Mouse (Mus musculus) midbrain, embryonic 14.5 days (tissue): ENCODE data around the gene Tssk4. TPM values are rescaled to one million over a fixed set of nuclear protein-coding genes. Genes with fewer than 3 reads are reported as not detected.

Experiments used
- ATAC-seq: fragments of 200-750 bp; cut with Nextera tagmentation; 2 replicates; pipeline ENCODE4 v1.8.0; 2017; ENCODE audit warnings: moderate number of reproducible peaks, moderate library complexity; ENCODE audit not compliant: low FRiP score, low TSS enrichment
- DNase-seq: peaks from one replicate; pipeline ENCODE4 v3.0.0-alpha.2; 2015
- H3K27ac ChIP-seq: fragments of 300-500 bp; sonication (generic); replicated peaks from 2 replicates; pipeline ENCODE4 v1.5.1; 2014; ENCODE audit warnings: mild to moderate bottlenecking, low read depth, low read length, moderate library complexity
- H3K27me3 ChIP-seq: fragments of 300-500 bp; sonication (generic); 2 replicates; pipeline ENCODE4 v1.6.1; 2014; ENCODE audit warnings: low read length, control low read depth, mixed read lengths; ENCODE audit not compliant: control insufficient read depth, insufficient read depth
- H3K36me3 ChIP-seq: fragments of 300-500 bp; sonication (generic); 2 replicates; pipeline ENCODE4 v1.6.1; 2014; ENCODE audit warnings: low read length, control low read depth; ENCODE audit not compliant: control insufficient read depth, insufficient read depth
- H3K4me1 ChIP-seq: fragments of 300-500 bp; sonication (generic); 2 replicates; pipeline ENCODE4 v1.6.1; 2014; ENCODE audit warnings: mild to moderate bottlenecking, antibody characterized with exemption, low read length, control low read depth; ENCODE audit not compliant: control insufficient read depth, insufficient read depth
- H3K4me2 ChIP-seq: fragments of 300-500 bp; sonication (generic); 2 replicates; pipeline ENCODE4 v1.6.1; 2014; ENCODE audit warnings: mild to moderate bottlenecking, low read length, moderate library complexity
- H3K4me3 ChIP-seq: fragments of 300-500 bp; sonication (generic); replicated peaks from 2 replicates; pipeline ENCODE4 v1.5.1; 2014; ENCODE audit warnings: low read depth, low read length
- H3K9ac ChIP-seq: fragments of 300-500 bp; sonication (generic); replicated peaks from 2 replicates; pipeline ENCODE4 v1.6.1; 2014; ENCODE audit warnings: mild to moderate bottlenecking, low read length, moderate library complexity
- H3K9me3 ChIP-seq: fragments of 300-500 bp; sonication (generic); 2 replicates; pipeline ENCODE4 v1.6.1; 2016; ENCODE audit warnings: low read length, control low read depth, mixed read lengths; ENCODE audit not compliant: control insufficient read depth
- WGBS: fragments of 180-500 bp; shearing (Covaris S2); extraction: QIAGEN DNeasy Blood & Tissue Kit; methylation state at CpG from one replicate; pipeline ENCODE4 v1.1.7; 2014; 5-methylcytosine and 5-hydroxymethylcytosine counted together
- polyA plus RNA-seq: library from polyadenylated mRNA; unstranded; fragments of >200 nt; fragmentation: Nextera tagmentation; extraction: Ambion mirVana; gene quantifications from 2 replicates; pipeline ENCODE4 v1.2.1, GENCODE M21; 2014

Tssk4 gene
- polyA plus RNA-seq, 1 experiment from 2014 or later: 0.47 TPM

- DNase-seq: no peak
These were observed 8.0 kb downstream of the Tssk4 start for GRCm38 (mm10) chr14:55658011-55658410.

GRCm38 (mm10) chr14:55659960-55660573 is 10.1 kb downstream of the Tssk4 start, which contains the start of gene Mdp1:
TSS of gene Mdp1 (minus strand) at chr14:55660508.
- DNase-seq (peak; percentile 94), ATAC-seq (peak; percentile 92)
- WGBS: under 1% methylated on average over 39 of the region's 39 CpGs
- H3K9ac ChIP-seq: peak within 1 kb of the TSS; percentile 63
- peak within 1 kb of the TSS; percentile 57 for H3K4me2 ChIP-seq
- H3K27ac ChIP-seq: peak within 1 kb of the TSS; percentile 78
- H3K27me3 ChIP-seq: no peaks in the 10 kb centered on the region
- peaks cover 37% of the 10 kb centered on the region for H3K36me3 ChIP-seq
- no peaks in the 10 kb centered on the region for H3K9me3 ChIP-seq
- peak within 1 kb of the TSS; percentile 64 for H3K4me3 ChIP-seq
- peaks cover 7% of the 10 kb centered on the region; the same call in 1 of the 2 replicates for H3K4me1 ChIP-seq

More at GRCm38 (mm10) chr14:55658011-55658410, 8.0 kb downstream of the Tssk4 start:
- Histone ChIP-seq H3K36me3 (peaks cover 30% of the 10 kb centered on the region), H3K9me3 (no peaks in the 10 kb centered on the region), H3K27me3 (no peaks in the 10 kb centered on the region), H3K27ac (no peak overlapping the region), H3K4me2 (no peak overlapping the region), H3K4me3 (no peak overlapping the region), H3K4me1 (peaks cover 7% of the 10 kb centered on the region; the same call in 1 of the 2 replicates), H3K9ac (no peak overlapping the region)
- WGBS: 95% methylated on average over 5 of the region's 5 CpGs
- ATAC-seq: no peak

GRCm38 (mm10) chr14:55660636-55661035 is 10.7 kb downstream of the Tssk4 start:
- H3K4me3 ChIP-seq: peak overlapping the region; percentile 64
- peaks cover 7% of the 10 kb centered on the region; the same call in 1 of the 2 replicates for H3K4me1 ChIP-seq
- DNase-seq: no peak
- H3K9ac ChIP-seq: no peak overlapping the region
- no peaks in the 10 kb centered on the region for H3K9me3 ChIP-seq
- peaks cover 39% of the 10 kb centered on the region for H3K36me3 ChIP-seq
- no peak overlapping the region for H3K27ac ChIP-seq
- no peaks in the 10 kb centered on the region for H3K27me3 ChIP-seq
- 45% methylated on average over 2 of the region's 2 CpGs for WGBS
- peak overlapping the region; percentile 57 for H3K4me2 ChIP-seq
- peak; percentile 6; the same call in 1 of the 2 replicates for ATAC-seq

GRCm38 (mm10) chr14:55671486-55671832 is 21.5 kb downstream of the Tssk4 start:
- peak; percentile 52; the same call in 1 of the 2 replicates for ATAC-seq
- Histone ChIP-seq H3K36me3 (peaks cover 20% of the 10 kb centered on the region), H3K27me3 (no peaks in the 10 kb centered on the region), H3K4me2 (peak overlapping the region; percentile 97), H3K9me3 (no peaks in the 10 kb centered on the region), H3K4me3 (peak overlapping the region; percentile 51), H3K27ac (peak overlapping the region; percentile 86), H3K4me1 (peaks cover 14% of the 10 kb centered on the region), H3K9ac (peak overlapping the region; percentile 70)
- under 1% methylated on average over 12 of the region's 12 CpGs for WGBS
- DNase-seq: no peak

GRCm38 (mm10) chr14:55671833-55672740 is 22.1 kb downstream of the Tssk4 start, which contains the start of the genes Gmpr2 and Nedd8:
TSS of gene Gmpr2 (plus strand) at chr14:55671941.
TSS of gene Nedd8 (minus strand) at chr14:55672124.
- H3K4me2 ChIP-seq: peak within 1 kb of the TSS; percentile 97
- H3K4me1 ChIP-seq: peaks cover 14% of the 10 kb centered on the region
- H3K9ac ChIP-seq: peak within 1 kb of the TSS; percentile 70
- DNase-seq (peak; percentile 96), ATAC-seq (peak; percentile 97)
- H3K27me3 ChIP-seq: no peaks in the 10 kb centered on the region
- H3K4me3 ChIP-seq: peak within 1 kb of the TSS; percentile 51
- 1% methylated on average over 38 of the region's 38 CpGs for WGBS
- peak within 1 kb of the TSS; percentile 86 for H3K27ac ChIP-seq
- no peaks in the 10 kb centered on the region for H3K9me3 ChIP-seq
- peaks cover 21% of the 10 kb centered on the region for H3K36me3 ChIP-seq

- peaks cover 14% of the 10 kb centered on the region for H3K4me1 ChIP-seq
- H3K4me2 ChIP-seq: peak overlapping the region; percentile 97
- peak overlapping the region; percentile 51 for H3K4me3 ChIP-seq
- peak overlapping the region; percentile 34; the same call in 1 of the 2 replicates for H3K9ac ChIP-seq
- H3K27ac ChIP-seq: no peak overlapping the region
- DNase-seq (no peak), ATAC-seq (no peak)
- H3K36me3 ChIP-seq: peaks cover 27% of the 10 kb centered on the region
- H3K9me3 ChIP-seq: no peaks in the 10 kb centered on the region
- no peaks in the 10 kb centered on the region for H3K27me3 ChIP-seq
- WGBS: 84% methylated on average over 7 of the region's 7 CpGs
These were observed 22.7 kb downstream of the Tssk4 start for GRCm38 (mm10) chr14:55672741-55673060.

- Histone ChIP-seq H3K9me3 (no peaks in the 10 kb centered on the region), H3K36me3 (peaks cover 56% of the 10 kb centered on the region), H3K9ac (no peak overlapping the region), H3K4me1 (peaks cover 10% of the 10 kb centered on the region), H3K27me3 (no peaks in the 10 kb centered on the region), H3K4me2 (no peak overlapping the region), H3K4me3 (no peak overlapping the region), H3K27ac (no peak overlapping the region)
- 87% methylated on average over 4 of the region's 4 CpGs for WGBS
- ATAC-seq: no peak
- no peak for DNase-seq
These were observed 27.6 kb downstream of the Tssk4 start for GRCm38 (mm10) chr14:55677615-55678014.

GRCm38 (mm10) chr14:55681160-55682117 is 31.5 kb downstream of the Tssk4 start, which contains the start of gene Tinf2:
TSS of gene Tinf2 (minus strand) at chr14:55681820.
- Histone ChIP-seq H3K27me3 (no peaks in the 10 kb centered on the region), H3K4me3 (peak within 1 kb of the TSS; percentile 77), H3K9ac (peak within 1 kb of the TSS; percentile 63), H3K4me1 (peaks cover 6% of the 10 kb centered on the region), H3K36me3 (peaks cover 42% of the 10 kb centered on the region), H3K9me3 (no peaks in the 10 kb centered on the region), H3K4me2 (peak within 1 kb of the TSS; percentile 96), H3K27ac (peak within 1 kb of the TSS; percentile 66)
- DNase-seq (peak; percentile 99), ATAC-seq (peak; percentile 99)
- WGBS: under 1% methylated on average over 66 of the region's 66 CpGs
